Mouse (Mus musculus) frontal cortex, adult (tissue): ENCODE measurements at regions not wholly inside any gene's neighbourhood (a gene's known extent, or its start where the extent isn't known, plus 50 kb on each side); places are given as distances from the start of the nearest gene placed in this dataset.

Experiments
- ATAC-seq: cut with Nextera tagmentation; 2 replicates; pipeline ENCODE4 v1.9.2; 2017; ENCODE audit warnings: mild to moderate bottlenecking, moderate library complexity, mixed read lengths; ENCODE audit not compliant: low TSS enrichment

DNA sequence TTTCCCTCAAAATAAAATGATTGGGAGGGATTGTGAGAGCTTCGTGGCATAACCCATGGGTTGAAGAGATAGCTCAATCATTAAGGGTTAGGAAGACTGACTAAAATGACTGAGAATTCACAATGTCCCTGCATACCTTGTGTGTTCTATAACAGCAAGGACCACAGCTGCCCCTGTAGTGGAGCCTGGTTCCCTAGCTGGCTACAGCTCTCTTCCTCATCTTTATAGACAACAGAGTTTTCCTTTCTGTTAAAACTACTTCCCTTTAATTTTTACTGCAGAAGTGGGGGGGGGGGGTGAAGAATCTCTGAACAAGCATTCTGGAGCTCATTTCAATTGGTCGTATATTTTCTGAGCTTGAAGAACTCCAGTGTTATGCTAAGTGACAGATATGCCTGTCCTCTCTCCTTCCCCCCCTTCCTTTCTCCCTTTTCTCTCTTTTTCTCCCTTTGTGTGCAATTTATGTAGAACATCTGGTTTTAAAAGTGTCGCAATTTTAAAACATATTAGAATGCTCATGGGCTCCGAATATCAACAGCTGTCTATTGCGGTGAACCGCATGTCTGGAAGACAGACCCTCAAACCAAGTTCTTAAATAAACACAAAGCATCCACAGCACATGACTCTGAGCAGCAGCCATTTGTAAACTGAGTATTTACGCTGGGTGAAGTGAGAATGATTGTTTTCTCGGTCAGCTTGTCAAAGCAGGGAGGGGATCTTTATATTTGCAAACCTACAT lies 222.0 kb upstream of the Maf start:
- no peak for ATAC-seq

DNA sequence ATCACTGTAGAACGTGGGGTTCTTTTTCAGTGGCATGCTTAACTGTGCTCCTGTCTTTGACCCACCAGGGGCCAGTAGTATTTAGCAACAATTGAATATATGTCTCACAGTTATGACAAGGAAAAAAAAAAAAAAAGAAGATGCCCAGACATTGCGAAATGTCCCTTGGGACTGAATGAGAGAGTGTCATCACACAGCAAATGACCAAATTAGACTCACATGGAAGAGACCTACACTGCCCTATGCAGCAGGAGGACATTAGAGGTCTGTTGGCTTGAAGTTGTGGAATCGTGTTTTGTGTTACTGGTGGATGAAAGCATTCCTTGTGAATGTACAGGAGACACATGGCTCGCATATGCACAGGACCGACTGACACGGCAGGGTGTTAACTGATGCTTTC lies 214.3 kb upstream of the Maf start:
- ATAC-seq: no peak

DNA sequence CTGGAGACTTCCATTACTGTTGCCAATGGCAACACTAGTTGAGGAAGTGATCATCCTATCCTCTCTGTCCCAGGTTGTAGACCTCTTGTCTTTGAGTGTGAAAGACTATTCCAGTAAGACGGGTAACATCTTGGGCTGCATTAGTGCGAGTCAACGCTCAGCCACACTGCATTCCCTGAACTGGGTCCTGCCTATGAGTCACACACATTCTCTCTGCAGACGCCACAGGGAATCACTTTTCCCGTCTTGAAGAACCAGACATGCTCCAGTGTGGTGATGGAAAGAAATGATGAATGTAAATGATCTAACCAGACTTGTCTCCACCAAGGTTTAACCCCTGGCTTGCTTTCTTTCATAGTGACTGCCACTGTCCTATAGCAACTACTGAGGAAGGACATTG lies 199.1 kb upstream of the Maf start:
- no peak for ATAC-seq

DNA sequence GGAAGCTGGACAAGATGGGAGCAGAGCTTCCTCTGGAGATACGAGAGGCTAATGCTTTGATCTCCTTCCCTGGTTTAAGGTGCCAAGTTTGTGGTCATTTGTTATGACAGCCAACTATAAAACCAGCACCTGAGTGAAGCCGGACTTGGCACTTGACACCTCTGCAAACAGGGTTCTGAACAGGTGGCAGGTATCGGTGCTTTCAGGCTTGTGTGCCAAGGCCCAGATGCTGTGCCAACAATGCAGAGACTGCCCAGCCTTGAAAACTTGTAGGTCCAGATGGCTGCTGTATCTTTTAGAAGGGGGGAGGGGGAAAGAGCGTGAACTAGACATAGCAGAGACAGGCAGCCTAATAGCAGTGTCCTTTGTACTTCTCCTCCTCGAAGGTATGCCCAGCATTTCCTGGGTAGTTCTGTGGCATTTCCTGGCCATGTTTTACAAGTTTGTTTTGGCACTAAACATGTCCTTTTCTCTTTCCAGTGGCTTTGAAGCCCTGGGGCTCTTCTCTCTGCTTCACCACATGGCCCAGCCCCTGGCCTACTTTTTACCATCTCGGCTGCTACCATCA lies 196.3 kb upstream of the Maf start:
- no peak for ATAC-seq

DNA sequence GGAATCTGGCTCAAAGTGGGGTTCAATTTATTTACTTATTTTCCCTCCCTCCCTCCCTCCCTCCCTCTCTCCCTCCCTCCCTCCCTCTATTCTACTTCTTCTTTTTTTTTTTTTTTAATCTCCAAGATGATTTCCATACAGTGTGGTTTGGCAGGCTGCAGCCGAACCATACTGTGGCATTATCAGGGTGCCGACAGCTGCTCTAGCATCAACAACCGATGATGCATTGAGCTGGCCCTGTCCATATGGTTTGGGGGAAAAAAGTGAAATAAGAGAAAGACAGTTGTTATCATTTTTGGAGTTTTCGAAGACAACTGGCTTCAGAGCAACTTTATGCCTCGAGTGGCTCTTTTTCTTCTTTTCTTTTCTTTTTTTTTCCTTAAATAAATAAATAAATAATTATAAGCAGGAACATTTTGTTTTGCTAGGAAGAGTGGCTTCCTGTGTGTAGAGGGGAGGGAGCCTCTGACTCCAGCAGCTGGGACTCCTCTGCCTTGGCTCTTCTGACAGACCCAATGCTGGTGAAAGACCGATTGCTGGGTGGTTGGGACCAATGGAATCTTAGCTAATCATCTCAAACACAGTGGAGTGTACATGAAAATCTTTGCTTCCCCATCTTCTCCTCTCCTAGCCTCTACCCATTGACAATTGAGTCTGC lies 190.1 kb upstream of the Maf start:
- ATAC-seq: no peak

DNA sequence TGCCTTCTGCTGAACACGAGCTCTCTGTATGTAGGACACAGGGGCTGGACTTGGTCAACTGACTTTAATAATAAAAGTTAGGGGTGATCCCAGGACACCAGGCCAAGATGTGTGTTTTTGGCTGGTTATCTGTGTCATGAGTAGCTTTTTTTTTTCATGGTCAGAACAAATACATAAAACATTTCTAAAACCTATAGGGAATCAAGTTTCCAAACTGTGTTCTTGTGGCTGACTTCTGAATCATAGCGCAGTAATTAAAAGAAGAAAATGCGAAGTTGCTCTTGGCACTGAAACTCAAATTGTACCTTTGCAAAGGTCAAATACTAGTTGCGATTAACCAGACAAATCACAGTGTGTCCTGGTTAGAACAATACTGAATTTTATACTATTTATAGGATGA lies 189.5 kb upstream of the Maf start:
- ATAC-seq: no peak

DNA sequence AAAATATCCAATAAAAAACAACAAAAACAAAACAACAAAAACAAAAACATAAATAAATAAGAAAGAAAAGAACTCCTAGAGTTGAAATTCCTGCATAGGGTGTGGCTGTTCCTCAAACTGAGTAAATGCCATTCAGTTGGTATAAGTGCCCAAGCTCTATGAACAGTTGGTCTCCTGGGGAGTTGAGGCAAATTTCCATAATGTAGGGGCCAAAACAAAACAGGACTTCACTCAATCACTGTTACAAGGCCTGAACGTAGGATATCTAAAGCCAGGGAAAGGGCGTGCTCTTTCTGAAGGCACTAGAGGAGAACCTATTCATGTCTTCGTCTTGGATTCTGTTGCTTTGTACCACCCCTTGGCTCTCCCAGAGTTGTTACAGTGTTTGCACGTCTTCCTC lies 188.5 kb upstream of the Maf start:
- no peak for ATAC-seq

DNA sequence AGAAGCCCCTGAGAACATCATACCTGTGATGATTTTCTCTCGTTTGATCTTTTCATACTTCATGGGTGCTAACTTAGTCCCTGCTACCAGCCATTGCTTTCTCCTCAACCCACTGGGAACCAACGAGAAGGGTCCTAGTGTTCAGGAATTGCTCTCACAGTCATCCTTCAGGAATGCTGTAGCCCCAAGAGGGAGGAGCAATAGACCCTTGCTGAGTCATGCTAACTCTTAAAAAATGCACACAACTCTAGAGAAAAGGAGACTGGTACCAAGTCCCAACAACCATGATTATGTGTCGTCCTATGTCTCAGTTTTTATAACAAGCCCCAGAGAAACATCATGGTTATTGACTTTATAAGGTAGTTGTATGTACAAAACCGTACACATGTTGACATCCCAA lies 180.7 kb upstream of the Maf start:
- no peak for ATAC-seq

DNA sequence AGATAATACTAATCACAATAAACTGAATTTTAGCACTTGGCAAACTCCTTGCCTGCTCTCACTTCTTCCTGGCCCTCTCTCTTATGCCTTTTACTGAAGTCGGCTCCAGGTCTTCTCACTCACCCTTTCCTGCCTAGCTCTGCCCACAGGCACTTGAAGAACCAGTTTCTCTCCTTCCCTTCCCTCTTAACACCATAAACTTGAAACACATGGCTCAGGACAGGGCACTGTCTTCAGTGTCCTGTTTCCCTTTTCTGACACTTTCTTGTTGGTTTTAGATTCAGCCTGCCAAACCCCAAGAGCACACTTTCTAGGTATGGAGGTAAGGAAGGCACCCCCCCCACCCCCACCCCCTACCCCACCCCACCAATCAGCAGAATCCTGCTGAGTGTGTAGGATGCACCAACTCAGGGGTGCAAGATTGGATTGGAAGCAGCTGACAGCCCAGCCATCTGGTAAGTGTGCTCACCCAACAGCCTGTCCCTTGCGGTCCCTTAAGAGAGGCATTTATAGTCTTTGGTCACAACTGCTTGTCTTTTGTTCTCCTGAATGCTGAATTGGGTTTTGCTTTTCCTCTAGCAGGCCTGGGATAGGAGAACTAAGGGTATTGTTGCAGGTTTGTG lies 177.6 kb upstream of the Maf start:
- ATAC-seq: no peak

DNA sequence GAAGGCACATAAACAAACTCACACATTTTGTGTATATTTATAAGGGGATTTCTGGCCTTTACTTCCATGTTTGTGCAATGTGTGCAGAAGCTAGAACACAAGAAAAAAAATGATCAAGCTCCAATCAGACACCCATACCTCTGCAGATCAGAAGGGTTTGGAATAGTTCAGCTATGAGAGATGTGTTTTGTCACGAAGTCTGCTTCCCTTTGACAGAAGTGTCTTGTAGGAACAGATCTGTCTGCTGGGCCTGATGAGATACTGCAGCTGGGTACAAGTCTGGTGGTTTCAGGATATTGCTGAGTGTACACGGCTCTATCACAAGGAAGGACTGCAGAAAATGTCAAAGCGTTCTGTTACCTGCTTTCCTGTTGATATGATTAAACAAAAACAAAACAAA lies 176.2 kb upstream of the Maf start:
- ATAC-seq: no peak

DNA sequence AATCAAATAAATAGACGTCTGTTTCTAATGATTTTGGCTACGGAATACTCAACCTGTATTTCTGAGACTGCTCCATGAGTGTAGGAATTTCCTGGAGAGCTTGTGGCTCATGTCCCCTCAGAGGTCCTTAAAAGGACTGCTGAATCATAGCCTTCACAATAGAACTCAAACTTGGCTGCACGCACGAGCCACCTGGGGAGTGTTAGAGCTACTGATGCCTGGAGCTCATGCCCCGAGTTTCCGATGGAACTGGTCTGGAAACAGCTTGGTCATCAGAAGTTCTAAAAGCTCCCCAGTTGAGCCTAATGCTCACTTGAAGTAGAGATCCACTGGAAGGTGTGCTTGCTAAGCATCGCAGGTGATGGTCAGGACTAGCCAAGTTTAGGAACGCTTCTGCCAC lies 174.3 kb upstream of the Maf start:
- ATAC-seq: no peak

DNA sequence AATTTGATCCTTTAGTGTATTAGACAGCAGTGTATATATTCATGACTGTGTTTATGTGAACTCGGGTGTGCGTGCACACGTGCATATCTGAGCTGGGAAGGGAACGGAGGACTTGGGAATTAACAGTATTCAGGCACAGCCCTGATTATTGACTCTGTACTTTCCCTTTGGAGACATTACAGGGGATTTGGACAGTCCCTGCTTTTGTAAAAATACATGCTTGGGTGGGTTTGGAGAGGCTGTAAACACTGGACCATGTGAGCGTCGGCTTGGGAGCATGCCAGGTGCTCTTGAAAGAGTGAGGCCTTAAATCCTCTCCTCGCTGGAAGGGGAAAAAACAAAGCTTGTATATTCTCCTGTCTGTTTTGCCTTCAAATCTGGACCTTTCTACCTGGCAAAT lies 167.2 kb upstream of the Maf start:
- ATAC-seq: no peak

DNA sequence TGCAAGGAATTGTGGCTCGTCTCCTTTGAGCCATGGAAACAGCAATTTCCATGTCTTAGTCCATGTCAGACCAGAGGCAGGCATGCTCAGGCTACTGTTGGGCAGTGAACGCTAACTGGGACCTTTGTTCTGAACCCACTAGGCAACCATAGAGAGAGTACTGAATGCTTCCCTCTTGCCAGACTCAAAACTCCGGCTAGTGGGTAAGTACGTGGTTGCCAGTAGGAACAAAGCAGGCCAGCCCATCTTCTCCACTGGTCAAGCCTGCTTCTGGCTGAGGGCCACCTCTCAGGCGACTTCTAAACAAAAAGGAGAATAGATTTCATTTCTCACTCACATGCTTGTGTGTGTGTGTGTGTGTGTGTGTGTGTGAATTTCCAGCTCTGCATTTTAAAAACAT lies 163.8 kb upstream of the Maf start:
- ATAC-seq: no peak

DNA sequence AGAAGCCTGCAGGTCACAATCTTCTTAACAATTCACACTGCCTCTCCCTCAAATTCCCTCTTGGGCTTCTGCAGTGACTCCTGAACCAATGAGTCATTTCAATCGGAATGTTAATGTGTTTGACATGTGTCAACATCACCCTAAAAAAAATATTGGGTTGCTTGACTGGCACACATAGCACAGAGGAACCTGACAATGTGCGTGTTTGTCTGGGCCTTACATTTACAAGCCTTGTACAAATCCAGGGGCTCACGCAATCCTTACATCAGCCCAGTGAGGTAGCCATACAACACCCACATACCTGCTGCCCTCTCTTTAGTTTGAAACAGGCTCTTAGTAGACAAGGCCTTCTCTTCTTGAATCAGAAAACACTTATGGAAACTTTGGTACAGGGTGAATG lies 153.8 kb upstream of the Maf start:
- no peak for ATAC-seq

DNA sequence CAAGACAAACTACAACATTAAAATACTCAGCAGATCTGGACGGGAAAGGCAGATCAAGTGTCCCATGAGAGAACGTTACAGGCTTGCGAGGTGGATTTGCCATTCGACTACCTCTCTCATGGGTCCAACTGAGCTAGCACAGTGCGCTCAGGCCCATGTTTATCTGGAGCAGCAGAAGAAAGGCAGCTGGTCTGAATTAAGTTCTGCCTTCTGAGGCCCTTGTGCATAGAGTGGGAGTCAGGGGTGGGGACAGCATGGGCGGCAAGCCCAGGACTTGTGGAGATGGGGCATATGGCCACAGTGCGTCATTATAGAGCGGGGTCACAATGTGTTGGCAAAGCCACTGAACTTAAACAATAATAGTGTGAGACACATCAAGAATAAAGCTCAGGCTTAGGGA lies 151.8 kb upstream of the Maf start:
- ATAC-seq: no peak

DNA sequence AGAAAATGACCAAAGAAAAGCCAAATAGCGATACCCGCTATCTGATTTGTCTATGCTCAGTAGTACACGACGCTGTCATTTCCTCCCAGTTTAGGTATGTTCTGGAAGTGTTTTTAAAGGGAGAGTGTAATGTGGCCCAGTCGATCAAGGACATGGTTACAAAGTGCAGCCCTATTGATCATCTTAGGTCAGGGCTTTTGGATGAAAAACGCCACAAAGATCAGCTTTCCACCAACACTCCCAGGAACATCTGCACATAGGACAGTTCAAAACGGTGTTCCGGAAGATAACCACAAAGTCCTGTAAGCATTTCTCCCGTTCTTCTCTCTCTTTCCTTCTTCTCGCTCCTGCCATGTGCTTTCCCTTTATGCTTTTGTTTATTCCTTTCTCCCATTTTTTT lies 149.2 kb upstream of the Maf start:
- no peak for ATAC-seq

DNA sequence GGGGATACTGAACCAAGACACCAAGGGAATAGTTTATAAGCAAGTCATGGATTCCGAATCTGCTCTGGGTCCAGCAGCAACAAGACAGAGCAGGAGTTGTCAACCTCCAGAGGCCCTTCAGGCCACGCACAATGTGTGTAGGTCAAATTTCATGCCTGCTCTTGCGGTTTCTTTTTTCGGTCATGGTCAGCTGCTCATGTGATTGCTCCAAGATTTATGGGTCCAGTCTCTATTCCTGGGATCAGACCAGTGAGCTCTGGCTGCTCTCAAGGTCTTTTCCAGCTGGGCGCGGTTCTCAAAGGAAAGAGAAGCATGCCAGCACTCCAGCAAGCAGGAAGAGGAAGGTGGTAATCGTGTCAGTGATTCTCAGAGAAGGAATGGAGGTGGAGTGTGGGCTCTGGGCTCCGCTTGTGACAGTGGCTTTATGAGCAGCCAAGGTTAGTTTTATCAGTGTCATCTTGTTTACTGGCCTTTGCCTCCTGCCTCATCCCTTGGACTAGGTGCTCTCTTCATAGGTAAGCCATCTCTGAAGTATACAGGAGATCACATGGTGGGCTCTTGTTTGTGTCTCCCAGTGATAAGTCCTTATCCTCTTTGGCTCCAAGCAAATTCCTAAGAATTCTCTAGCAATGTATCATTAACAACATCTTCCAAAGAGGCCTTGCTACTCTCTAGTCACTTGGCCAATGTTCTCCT lies 148.5 kb upstream of the Maf start:
- no peak for ATAC-seq

DNA sequence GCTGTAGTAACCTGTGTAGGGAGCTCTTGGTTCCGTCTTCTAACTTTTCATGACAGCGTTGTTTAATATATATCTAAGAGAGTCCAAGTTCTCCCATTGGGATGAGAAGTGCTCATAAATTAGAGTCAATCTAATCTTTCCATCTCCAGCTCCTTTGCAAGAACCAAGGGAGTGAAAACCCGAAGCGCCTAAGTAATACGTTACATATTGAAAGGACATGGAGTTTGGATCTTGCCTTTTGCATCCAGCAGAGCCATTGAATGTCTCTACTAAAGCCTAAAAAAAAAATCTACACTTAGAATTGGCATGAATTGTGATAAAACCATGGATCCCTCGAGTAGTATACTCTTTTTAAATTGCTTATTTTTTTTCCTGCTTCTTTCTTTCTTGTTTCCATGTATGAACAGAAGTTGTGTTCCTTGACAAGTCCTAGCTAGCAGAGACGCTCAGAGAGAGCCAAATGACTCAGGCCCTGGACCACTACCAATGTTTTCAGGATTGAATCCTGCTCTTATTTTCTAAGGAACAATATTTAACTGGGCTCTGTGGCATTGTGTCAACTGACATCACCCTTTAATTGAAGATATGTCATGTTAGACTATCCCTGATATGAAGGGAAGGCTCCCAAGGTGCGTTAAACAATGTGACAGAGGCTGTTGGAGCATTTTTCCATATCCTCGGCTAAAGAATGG lies 146.8 kb upstream of the Maf start:
- no peak for ATAC-seq

DNA sequence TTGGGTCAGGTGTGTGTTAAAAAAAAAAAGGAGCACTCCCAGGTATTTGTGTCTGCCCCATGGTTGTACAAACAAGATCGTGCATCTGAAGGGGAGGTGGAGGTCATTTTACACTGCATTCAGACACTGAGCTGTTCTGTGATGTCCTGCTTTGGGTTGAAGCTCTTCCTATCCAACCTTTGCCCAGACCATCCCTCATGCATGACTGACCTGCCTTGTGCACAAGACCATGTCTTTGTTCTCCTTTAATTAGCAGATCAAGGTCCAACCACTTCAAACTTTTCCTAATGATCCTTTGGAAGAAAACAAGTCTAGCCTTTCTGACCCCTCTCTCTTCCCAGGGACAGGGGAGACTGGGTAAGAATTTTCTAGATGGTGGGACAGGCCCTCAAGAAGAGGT lies 143.0 kb upstream of the Maf start:
- no peak for ATAC-seq

DNA sequence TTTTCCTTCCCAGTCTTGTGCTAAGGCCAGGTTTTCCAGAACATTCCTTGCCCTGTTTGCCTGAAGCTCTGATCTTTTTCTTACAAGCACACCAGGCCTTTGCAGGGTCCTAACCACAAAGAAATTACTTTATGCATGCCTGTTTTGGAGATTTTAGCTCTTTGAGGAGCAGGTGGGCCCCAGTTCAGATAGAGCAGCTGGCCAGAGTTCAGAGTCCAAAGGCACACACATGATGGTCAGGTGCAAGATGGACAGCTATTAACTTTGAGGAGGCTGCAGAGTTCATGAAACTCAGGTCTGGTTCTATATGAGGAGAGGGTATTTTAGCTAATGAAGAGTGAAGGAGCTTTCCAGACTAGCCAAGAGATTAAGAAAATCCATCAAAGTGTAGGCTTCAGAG lies 125.8 kb upstream of the Maf start:
- no peak for ATAC-seq

DNA sequence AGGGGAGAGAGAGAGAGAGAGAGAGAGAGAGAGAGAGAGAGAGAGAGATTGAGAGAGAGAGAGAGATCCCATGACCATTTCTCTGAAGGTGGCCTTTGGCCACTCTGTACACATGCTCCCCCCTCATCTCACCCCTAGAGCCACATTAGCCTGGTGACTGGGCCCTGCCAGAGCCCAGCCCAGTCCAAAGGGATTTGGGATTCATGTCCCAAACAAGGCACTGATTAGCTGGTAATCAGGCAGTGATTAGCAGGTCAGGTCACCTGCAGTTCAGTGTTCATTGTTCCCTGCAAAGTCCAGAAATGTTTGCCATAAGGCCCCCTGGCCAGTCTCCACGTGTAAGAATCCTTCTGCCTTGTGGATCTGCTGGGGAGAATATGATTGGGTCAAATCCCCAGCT lies 124.1 kb upstream of the Maf start:
- no peak for ATAC-seq
